Mouse (Mus musculus) intestine, embryonic 14.5 days (tissue): ENCODE measurements at regions not wholly inside any gene's neighbourhood (a gene's known extent, or its start where the extent isn't known, plus 50 kb on each side); places are given as distances from the start of the nearest gene placed in this dataset.

Source experiments
- ATAC-seq: fragments of 200-750 bp; cut with Nextera tagmentation; replicated peaks from 2 replicates; pipeline ENCODE4 v1.8.0; 2017; ENCODE audit warnings: low read depth, moderate number of reproducible peaks, moderate TSS enrichment, moderate library complexity; ENCODE audit not compliant: low FRiP score, low TSS enrichment
- DNase-seq: peaks from one replicate; pipeline ENCODE4 v3.0.0-alpha.2; 2018; ENCODE audit warnings: low spot score
- H3K27ac ChIP-seq: fragments of 300-500 bp; sonication (generic); 2 replicates; pipeline ENCODE4 v1.5.1; 2014; ENCODE audit warnings: low read depth, mild to moderate bottlenecking, control low read depth
- H3K27me3 ChIP-seq: fragments of 300-500 bp; sonication (generic); replicated peaks from 2 replicates; pipeline ENCODE4 v1.6.1; 2014; ENCODE audit warnings: low read length, control low read depth; ENCODE audit not compliant: control insufficient read depth, insufficient read depth
- H3K36me3 ChIP-seq: fragments of 300-500 bp; sonication (generic); 2 replicates; pipeline ENCODE4 v1.6.1; 2014; ENCODE audit warnings: low read length, control low read depth; ENCODE audit not compliant: control insufficient read depth, insufficient read depth
- H3K4me1 ChIP-seq: fragments of 300-500 bp; sonication (generic); replicated peaks from 2 replicates; pipeline ENCODE4 v1.6.1; 2014; ENCODE audit warnings: low read length, control low read depth, mixed read lengths; ENCODE audit not compliant: control insufficient read depth, insufficient read depth
- H3K4me2 ChIP-seq: fragments of 300-500 bp; sonication (generic); 2 replicates; pipeline ENCODE4 v1.6.1; 2014; ENCODE audit warnings: low read length
- H3K4me3 ChIP-seq: fragments of 300-500 bp; sonication (generic); 2 replicates; pipeline ENCODE4 v1.5.1; 2014; ENCODE audit warnings: low read depth, low read length, control low read depth, mixed read lengths
- H3K9ac ChIP-seq: fragments of 300-500 bp; sonication (generic); 2 replicates; pipeline ENCODE4 v1.6.1; 2014; ENCODE audit warnings: mild to moderate bottlenecking, low read length
- H3K9me3 ChIP-seq: fragments of 300-500 bp; sonication (generic); 2 replicates; pipeline ENCODE4 v1.6.1; 2016; ENCODE audit warnings: low read length, control low read depth; ENCODE audit not compliant: control insufficient read depth
- WGBS: fragments of 180-500 bp; shearing (Covaris S2); extraction: QIAGEN DNeasy Blood & Tissue Kit; methylation state at CpG from one replicate; pipeline ENCODE4 v1.1.7; 2014; 5-methylcytosine and 5-hydroxymethylcytosine counted together

- Histone ChIP-seq H3K27me3 (no peaks in the 10 kb centered on the region), H3K4me3 (no peak overlapping the region), H3K4me1 (no peaks in the 10 kb centered on the region), H3K9me3 (no peaks in the 10 kb centered on the region), H3K4me2 (no peak overlapping the region), H3K9ac (no peak overlapping the region), H3K27ac (no peak overlapping the region), H3K36me3 (no peaks in the 10 kb centered on the region)
- WGBS = 92% methylated on average over 3 of the region's 3 CpGs
- DNase-seq (no peak), ATAC-seq (no peak)
Measured at GRCm38 (mm10) chr15:24550108-24550507, 863.5 kb downstream of the Basp1 start.

GRCm38 (mm10) chr15:24530065-24530464 lies 883.5 kb downstream of the Basp1 start:
- WGBS = 79% methylated on average over 3 of the region's 3 CpGs

GRCm38 (mm10) chr15:24527379-24527778 lies 886.2 kb downstream of the Basp1 start:
- no peaks in the 10 kb centered on the region for H3K27me3 ChIP-seq
- H3K9me3 ChIP-seq = no peaks in the 10 kb centered on the region
- DNase-seq = no peak
- H3K4me2 ChIP-seq = no peak overlapping the region
- WGBS = 73% methylated on average over 5 of the region's 5 CpGs
- no peaks in the 10 kb centered on the region for H3K36me3 ChIP-seq
- H3K4me1 ChIP-seq = no peaks in the 10 kb centered on the region
- H3K27ac ChIP-seq = no peak overlapping the region
- no peak overlapping the region for H3K9ac ChIP-seq
- H3K4me3 ChIP-seq = no peak overlapping the region
- no peak for ATAC-seq

More at GRCm38 (mm10) chr15:24530065-24530464, 883.5 kb downstream of the Basp1 start:
- no peak overlapping the region for H3K9ac ChIP-seq
- H3K4me1 ChIP-seq = no peaks in the 10 kb centered on the region
- no peak overlapping the region for H3K4me3 ChIP-seq
- no peak overlapping the region for H3K4me2 ChIP-seq
- ATAC-seq (no peak), DNase-seq (no peak)
- H3K36me3 ChIP-seq = no peaks in the 10 kb centered on the region
- no peaks in the 10 kb centered on the region for H3K27me3 ChIP-seq
- no peak overlapping the region for H3K27ac ChIP-seq
- no peaks in the 10 kb centered on the region for H3K9me3 ChIP-seq

- Histone ChIP-seq H3K4me3 (no peak overlapping the region), H3K27me3 (no peaks in the 10 kb centered on the region), H3K9ac (no peak overlapping the region), H3K4me1 (no peaks in the 10 kb centered on the region), H3K36me3 (no peaks in the 10 kb centered on the region), H3K9me3 (no peaks in the 10 kb centered on the region), H3K27ac (no peak overlapping the region), H3K4me2 (no peak overlapping the region)
- DNase-seq (no peak), ATAC-seq (no peak)
- WGBS = 81% methylated on average over 9 of the region's 9 CpGs
Measured at GRCm38 (mm10) chr15:24513926-24514325, 899.6 kb downstream of the Basp1 start.

- WGBS = 59% methylated on average over 9 of the region's 9 CpGs
- Histone ChIP-seq H3K9me3 (no peaks in the 10 kb centered on the region), H3K4me2 (no peak overlapping the region), H3K4me1 (no peaks in the 10 kb centered on the region), H3K27me3 (no peaks in the 10 kb centered on the region), H3K27ac (no peak overlapping the region), H3K9ac (no peak overlapping the region), H3K4me3 (no peak overlapping the region), H3K36me3 (no peaks in the 10 kb centered on the region)
- no peak for DNase-seq
- ATAC-seq = no peak
Measured at GRCm38 (mm10) chr15:24501907-24502559, 911.5 kb downstream of the Basp1 start.

- no peaks in the 10 kb centered on the region for H3K9me3 ChIP-seq
- H3K36me3 ChIP-seq = no peaks in the 10 kb centered on the region
- no peak overlapping the region for H3K27ac ChIP-seq
- 85% methylated on average over 2 of the region's 2 CpGs for WGBS
- ATAC-seq (no peak), DNase-seq (no peak)
- H3K27me3 ChIP-seq = no peaks in the 10 kb centered on the region
- H3K4me2 ChIP-seq = no peak overlapping the region
- no peak overlapping the region for H3K9ac ChIP-seq
- no peak overlapping the region for H3K4me3 ChIP-seq
- no peaks in the 10 kb centered on the region for H3K4me1 ChIP-seq
Measured at GRCm38 (mm10) chr15:24486235-24486634, 927.3 kb downstream of the Basp1 start.

- no peaks in the 10 kb centered on the region for H3K9me3 ChIP-seq
- WGBS = 71% methylated on average over 1 of the region's 1 CpGs
- ATAC-seq = no peak
Measured at GRCm38 (mm10) chr15:24468239-24468638, 945.3 kb downstream of the Basp1 start.

GRCm38 (mm10) chr15:24457726-24458125 lies 955.8 kb downstream of the Basp1 start:
- no peak overlapping the region for H3K4me2 ChIP-seq
- ATAC-seq (no peak), DNase-seq (no peak)

More at GRCm38 (mm10) chr15:24468239-24468638, 945.3 kb downstream of the Basp1 start:
- no peak for DNase-seq
- Histone ChIP-seq H3K4me3 (no peak overlapping the region), H3K36me3 (no peaks in the 10 kb centered on the region), H3K9ac (no peak overlapping the region), H3K27ac (no peak overlapping the region), H3K27me3 (no peaks in the 10 kb centered on the region), H3K4me1 (no peaks in the 10 kb centered on the region), H3K4me2 (no peak overlapping the region)

GRCm38 (mm10) chr15:24433083-24433482 lies 980.5 kb downstream of the Basp1 start:
- DNase-seq (no peak), ATAC-seq (no peak)
- no peaks in the 10 kb centered on the region for H3K4me1 ChIP-seq
- no peaks in the 10 kb centered on the region for H3K9me3 ChIP-seq
- 81% methylated on average over 1 of the region's 1 CpGs for WGBS
- H3K36me3 ChIP-seq = no peaks in the 10 kb centered on the region
- no peak overlapping the region for H3K9ac ChIP-seq
- H3K27me3 ChIP-seq = no peaks in the 10 kb centered on the region
- H3K27ac ChIP-seq = no peak overlapping the region
- no peak overlapping the region for H3K4me2 ChIP-seq
- no peak overlapping the region for H3K4me3 ChIP-seq

More at GRCm38 (mm10) chr15:24457726-24458125, 955.8 kb downstream of the Basp1 start:
- Histone ChIP-seq H3K9me3 (no peaks in the 10 kb centered on the region), H3K36me3 (no peaks in the 10 kb centered on the region), H3K4me3 (no peak overlapping the region), H3K27ac (no peak overlapping the region), H3K9ac (no peak overlapping the region), H3K4me1 (no peaks in the 10 kb centered on the region), H3K27me3 (no peaks in the 10 kb centered on the region)
- 96% methylated on average over 1 of the region's 1 CpGs for WGBS
